Mouse (Mus musculus) neural tube, embryonic 15.5 days (tissue): Measurements from ENCODE around the gene Uggt1. TPM values are rescaled to one million over a fixed set of nuclear protein-coding genes. Genes with fewer than 3 reads are reported as not detected.
A peak's percentile ranks its signal among the peaks of the same experiment; 100 is the strongest.

ENCODE experiments used
- ATAC-seq: fragments of 200-750 bp; cut with Nextera tagmentation; 2 replicates; pipeline ENCODE4 v1.8.0; 2017; ENCODE audit warnings: mild to moderate bottlenecking, moderate TSS enrichment, moderate library complexity; ENCODE audit not compliant: low FRiP score
- H3K27ac ChIP-seq: fragments of 300-500 bp; sonication (generic); replicated peaks from 2 replicates; pipeline ENCODE4 v1.5.1; 2015; ENCODE audit warnings: mild to moderate bottlenecking, inconsistent platforms
- H3K27me3 ChIP-seq: fragments of 300-500 bp; sonication (generic); replicated peaks from 2 replicates; pipeline ENCODE4 v1.6.1; 2015; ENCODE audit warnings: inconsistent platforms
- H3K36me3 ChIP-seq: fragments of 300-500 bp; sonication (generic); 2 replicates; pipeline ENCODE4 v1.6.1; 2015; ENCODE audit warnings: inconsistent platforms
- H3K4me1 ChIP-seq: fragments of 300-500 bp; sonication (generic); 2 replicates; pipeline ENCODE4 v1.6.1; 2015; ENCODE audit warnings: inconsistent platforms
- H3K4me2 ChIP-seq: fragments of 300-500 bp; sonication (generic); 2 replicates; pipeline ENCODE4 v1.6.1; 2015; ENCODE audit warnings: inconsistent platforms, mild to moderate bottlenecking, moderate library complexity
- H3K4me3 ChIP-seq: fragments of 300-500 bp; sonication (generic); replicated peaks from 2 replicates; pipeline ENCODE4 v1.5.1; 2015; ENCODE audit warnings: mild to moderate bottlenecking, inconsistent platforms
- H3K9ac ChIP-seq: fragments of 300-500 bp; sonication (generic); replicated peaks from 2 replicates; pipeline ENCODE4 v1.6.1; 2015; ENCODE audit warnings: mild to moderate bottlenecking, inconsistent platforms
- H3K9me3 ChIP-seq: fragments of 300-500 bp; sonication (generic); replicated peaks from 2 replicates; pipeline ENCODE4 v1.6.1; 2016; ENCODE audit warnings: inconsistent platforms
- WGBS: fragments of 180-500 bp; shearing (Covaris S2); methylation state at CpG from one replicate; pipeline ENCODE4 v1.1.7; 2015; ENCODE audit warnings: mixed read lengths; 5-methylcytosine and 5-hydroxymethylcytosine counted together
- polyA plus RNA-seq: library from polyadenylated mRNA; unstranded; fragments of >200 nt; fragmentation: Nextera tagmentation; extraction: Ambion mirVana; gene quantifications from 2 replicates; pipeline ENCODE4 v1.2.1, GENCODE M21; 2015

Uggt1 gene
- polyA plus RNA-seq, 1 experiment from 2014 or later: 43.9 TPM

DNA sequence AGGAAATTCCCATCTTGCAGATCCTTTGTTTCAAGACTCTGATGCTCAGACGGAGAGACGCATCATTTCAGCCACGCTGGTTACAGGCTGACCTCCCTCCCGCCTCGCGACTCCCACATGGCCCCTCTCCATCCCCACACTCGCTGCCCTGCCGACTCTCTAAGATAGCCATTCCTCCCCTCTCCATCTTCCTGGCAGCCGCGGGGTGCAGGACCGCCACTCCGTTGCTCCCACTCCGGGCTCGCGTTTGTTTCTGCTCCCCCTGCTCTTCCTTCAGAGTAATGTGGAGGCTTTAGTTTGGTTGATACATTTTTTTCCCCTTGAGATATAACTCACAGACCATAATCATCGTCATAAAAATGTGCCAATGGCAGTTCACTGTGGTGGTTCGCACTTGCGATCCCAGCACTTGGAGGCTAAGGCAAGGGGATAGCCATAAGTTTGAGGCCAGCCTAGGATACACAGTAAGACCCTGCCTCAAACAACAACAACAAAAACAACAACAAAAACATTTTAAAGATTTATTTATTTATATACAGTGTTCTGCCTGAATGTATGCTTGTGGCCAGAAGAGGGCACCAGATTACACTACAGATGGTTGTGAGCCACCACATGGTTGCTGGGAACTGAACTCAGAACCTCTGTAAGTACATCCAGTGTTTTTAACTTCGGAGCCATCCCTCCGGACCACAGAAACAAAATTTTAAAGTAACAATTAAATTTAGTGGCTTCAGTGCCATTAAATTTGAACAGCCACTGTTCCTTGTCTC is 11.5 kb upstream of the Uggt1 start:
- Histone ChIP-seq H3K9me3 (no peaks in the 10 kb centered on the region), H3K9ac (no peak overlapping the region), H3K4me2 (peak overlapping the region; percentile 38), H3K27ac (no peak overlapping the region), H3K4me3 (no peak overlapping the region), H3K27me3 (peaks cover 8% of the 10 kb centered on the region; the same call in 1 of the 2 replicates), H3K36me3 (no peaks in the 10 kb centered on the region), H3K4me1 (peaks cover 17% of the 10 kb centered on the region)
- 0 out of 2 replicates have a peak, but pooled peaks have one; percentile 42 for ATAC-seq
- WGBS: 21% methylated on average over 20 of the region's 20 CpGs

DNA sequence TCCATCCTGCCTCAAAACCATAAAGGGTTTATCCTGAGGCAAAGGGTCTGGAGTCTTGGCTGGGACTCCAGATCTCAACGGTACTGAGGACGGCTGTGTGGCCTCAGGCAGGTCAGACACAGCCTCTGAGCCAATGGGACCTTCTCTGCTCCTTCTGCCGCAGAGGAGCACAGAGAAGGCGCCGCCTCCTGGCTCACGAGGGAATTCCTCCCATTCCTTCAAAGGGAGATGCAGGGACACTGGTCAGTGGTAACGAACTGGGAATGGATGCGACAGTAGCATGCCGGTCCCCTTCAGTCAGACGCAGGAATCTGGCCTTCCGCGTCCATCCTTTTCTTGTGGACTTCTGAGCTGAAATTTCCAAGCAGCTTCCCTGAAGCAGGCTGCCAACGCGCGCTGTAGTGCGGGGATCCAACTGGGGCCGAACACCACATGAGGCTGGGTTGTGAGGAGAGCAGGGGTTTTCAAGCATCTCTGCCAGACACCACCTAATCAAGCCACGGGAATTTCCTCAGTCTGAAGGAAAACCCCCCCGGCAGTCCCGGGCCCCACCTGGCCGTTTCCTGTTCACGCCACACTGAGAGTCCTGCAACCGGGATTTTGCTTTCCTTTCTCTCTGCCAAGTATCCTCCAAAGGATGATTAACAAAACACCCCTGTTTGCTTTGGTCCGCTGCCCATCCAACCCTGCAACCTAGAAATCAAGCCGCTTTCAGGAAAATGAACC is 10.3 kb upstream of the Uggt1 start:
- Histone ChIP-seq H3K27ac (no peak overlapping the region), H3K4me2 (peak overlapping the region; percentile 51), H3K36me3 (no peaks in the 10 kb centered on the region), H3K27me3 (peaks cover 8% of the 10 kb centered on the region; the same call in 1 of the 2 replicates), H3K9me3 (no peaks in the 10 kb centered on the region), H3K4me3 (peak overlapping the region; percentile 16; the same call in 1 of the 2 replicates), H3K9ac (peak overlapping the region; percentile 36), H3K4me1 (peaks cover 17% of the 10 kb centered on the region)
- WGBS: 9% methylated on average over 25 of the region's 25 CpGs
- ATAC-seq: no peak; the same call in 1 of the 2 replicates

DNA sequence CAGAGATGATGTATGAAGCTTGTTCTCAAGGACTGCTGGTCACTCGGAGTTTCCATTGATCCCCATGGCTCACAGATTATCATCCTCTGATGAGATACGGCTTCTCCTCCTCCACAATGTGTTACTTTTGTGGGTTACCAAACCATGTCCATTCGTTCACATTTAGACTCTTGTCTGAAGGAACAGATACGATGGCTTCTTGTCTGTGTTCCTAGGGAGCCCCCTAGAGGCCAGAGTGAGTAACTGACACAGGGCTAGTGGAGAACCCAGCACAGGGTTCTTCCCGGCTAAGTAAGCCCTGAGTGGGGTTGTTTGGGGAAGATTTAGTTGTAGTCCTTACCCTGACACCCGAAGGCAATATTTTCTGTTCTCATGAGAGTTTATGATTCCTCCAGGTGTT is 8.3 kb upstream of the Uggt1 start:
- Histone ChIP-seq H3K4me1 (peaks cover 17% of the 10 kb centered on the region), H3K4me2 (no peak overlapping the region), H3K27me3 (peaks cover 8% of the 10 kb centered on the region; the same call in 1 of the 2 replicates), H3K9me3 (no peaks in the 10 kb centered on the region), H3K36me3 (no peaks in the 10 kb centered on the region), H3K9ac (no peak overlapping the region), H3K4me3 (no peak overlapping the region), H3K27ac (no peak overlapping the region)
- 6% methylated on average over 6 of the region's 6 CpGs for WGBS
- no peak for ATAC-seq

DNA sequence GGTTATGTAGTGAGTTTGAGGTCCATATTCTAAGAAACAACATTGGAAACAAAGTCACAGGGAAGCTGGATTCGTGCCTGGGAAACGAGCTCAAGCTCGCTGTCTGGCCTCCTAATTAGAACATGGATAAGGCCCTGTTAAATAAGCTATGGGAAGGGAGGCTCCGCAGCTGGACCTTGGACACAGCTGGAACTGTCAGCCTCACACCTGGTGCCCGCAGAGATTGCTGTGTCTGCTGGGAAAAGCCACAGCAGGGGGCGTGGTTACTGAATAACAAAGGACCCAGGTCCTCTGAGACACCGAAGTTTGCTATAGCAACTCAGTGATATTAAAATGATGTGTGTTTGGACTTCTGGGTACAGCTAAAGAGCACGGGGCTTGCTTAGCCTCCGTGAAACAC is 6.9 kb upstream of the Uggt1 start:
- no peaks in the 10 kb centered on the region for H3K9me3 ChIP-seq
- H3K4me1 ChIP-seq: peaks cover 17% of the 10 kb centered on the region
- 5% methylated on average over 9 of the region's 9 CpGs for WGBS
- no peak for ATAC-seq
- H3K9ac ChIP-seq: no peak overlapping the region; the same call in 1 of the 2 replicates
- H3K27me3 ChIP-seq: peaks cover 8% of the 10 kb centered on the region; the same call in 1 of the 2 replicates
- no peaks in the 10 kb centered on the region for H3K36me3 ChIP-seq
- no peak overlapping the region for H3K27ac ChIP-seq
- H3K4me3 ChIP-seq: no peak overlapping the region
- H3K4me2 ChIP-seq: no peak overlapping the region

DNA sequence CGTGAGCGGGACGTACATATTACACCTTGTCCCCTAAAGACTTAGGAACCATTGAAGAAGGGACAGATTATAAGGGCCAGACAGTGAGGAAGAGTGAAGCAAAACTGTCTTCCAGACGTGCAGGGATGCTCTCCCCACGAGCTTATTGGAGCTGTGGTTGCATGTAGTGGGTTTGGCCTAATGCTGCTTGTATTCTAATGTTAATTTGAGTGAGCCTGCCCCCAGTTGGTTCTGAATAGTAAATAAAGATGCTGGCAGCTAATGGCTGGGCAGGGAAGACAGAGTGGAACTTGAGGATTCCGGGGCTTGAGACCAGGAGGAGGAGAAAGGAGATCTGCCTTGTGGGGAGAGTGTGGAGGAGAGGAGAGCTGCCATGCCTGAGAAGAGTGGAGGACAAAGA is 2.2 kb upstream of the Uggt1 start:
- no peak overlapping the region for H3K27ac ChIP-seq
- no peak overlapping the region for H3K9ac ChIP-seq
- H3K4me3 ChIP-seq: no peak overlapping the region
- 50% methylated on average over 6 of the region's 6 CpGs for WGBS
- ATAC-seq: no peak
- no peaks in the 10 kb centered on the region for H3K27me3 ChIP-seq
- H3K4me2 ChIP-seq: no peak overlapping the region
- H3K36me3 ChIP-seq: no peaks in the 10 kb centered on the region
- peaks cover 21% of the 10 kb centered on the region for H3K4me1 ChIP-seq
- no peaks in the 10 kb centered on the region for H3K9me3 ChIP-seq

DNA sequence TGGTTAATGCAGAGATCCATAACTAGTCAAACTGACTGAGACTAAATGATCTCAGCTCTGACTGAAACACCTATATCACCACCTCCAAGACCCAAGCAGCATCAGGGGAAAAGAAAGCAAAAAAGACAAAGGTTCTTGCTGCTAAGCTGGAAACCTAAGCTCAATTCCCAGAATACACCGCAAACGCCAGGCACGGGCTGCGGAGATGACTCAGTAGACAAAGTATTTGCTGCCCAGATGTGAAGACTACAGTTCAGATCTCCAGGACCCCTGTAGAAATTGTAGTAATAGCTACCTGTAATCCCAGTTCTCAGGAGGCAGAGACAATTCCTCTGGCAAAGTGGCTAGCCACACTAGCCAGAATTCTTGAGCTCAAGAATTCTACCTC is 302 bp upstream of the Uggt1 start:
- Histone ChIP-seq H3K9ac (no peak overlapping the region), H3K9me3 (no peaks in the 10 kb centered on the region), H3K4me3 (peak overlapping the region; percentile 97; the same call in 1 of the 2 replicates), H3K27me3 (no peaks in the 10 kb centered on the region), H3K4me1 (peaks cover 33% of the 10 kb centered on the region), H3K27ac (no peak overlapping the region), H3K36me3 (no peaks in the 10 kb centered on the region), H3K4me2 (peak overlapping the region; percentile 79)
- no peak for ATAC-seq
- 95% methylated on average over 4 of the region's 4 CpGs for WGBS

DNA sequence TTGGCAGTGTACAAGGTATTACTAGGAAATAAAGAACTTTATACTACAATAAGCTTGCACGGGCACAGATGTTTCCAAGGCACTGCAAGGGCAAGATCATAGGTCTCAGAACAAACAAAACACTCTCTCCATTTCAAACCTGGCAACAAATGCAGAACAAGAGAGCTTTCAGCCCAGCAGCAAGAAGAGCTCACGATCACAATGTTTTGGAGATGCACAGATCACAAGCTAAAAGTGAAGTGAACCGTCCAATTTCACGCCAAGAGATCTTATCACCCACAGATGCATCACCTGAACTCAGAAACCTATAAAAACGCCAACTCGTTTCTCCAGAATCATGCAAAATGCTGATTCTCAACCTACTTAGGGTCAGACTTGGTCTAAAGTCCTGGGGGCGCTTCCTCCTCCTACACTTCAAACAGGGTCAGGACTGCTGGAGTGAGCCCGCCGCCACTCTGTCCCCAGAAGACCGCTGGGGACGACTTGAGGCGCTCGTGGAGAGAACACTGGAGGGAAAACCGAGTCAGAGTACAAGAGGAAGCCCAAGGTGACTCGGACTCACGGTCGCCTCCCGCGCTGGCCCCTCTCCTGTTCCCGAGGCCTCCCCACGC is 968 bp downstream of the Uggt1 start:
- Histone ChIP-seq H3K9me3 (no peaks in the 10 kb centered on the region), H3K27ac (peak overlapping the region; percentile 85), H3K4me2 (peak overlapping the region; percentile 79), H3K4me1 (peaks cover 33% of the 10 kb centered on the region), H3K36me3 (no peaks in the 10 kb centered on the region), H3K27me3 (no peaks in the 10 kb centered on the region), H3K4me3 (peak overlapping the region; percentile 97), H3K9ac (peak overlapping the region; percentile 88)
- 3% methylated on average over 21 of the region's 21 CpGs for WGBS
- ATAC-seq: peak; percentile 55; the same call in 1 of the 2 replicates

DNA sequence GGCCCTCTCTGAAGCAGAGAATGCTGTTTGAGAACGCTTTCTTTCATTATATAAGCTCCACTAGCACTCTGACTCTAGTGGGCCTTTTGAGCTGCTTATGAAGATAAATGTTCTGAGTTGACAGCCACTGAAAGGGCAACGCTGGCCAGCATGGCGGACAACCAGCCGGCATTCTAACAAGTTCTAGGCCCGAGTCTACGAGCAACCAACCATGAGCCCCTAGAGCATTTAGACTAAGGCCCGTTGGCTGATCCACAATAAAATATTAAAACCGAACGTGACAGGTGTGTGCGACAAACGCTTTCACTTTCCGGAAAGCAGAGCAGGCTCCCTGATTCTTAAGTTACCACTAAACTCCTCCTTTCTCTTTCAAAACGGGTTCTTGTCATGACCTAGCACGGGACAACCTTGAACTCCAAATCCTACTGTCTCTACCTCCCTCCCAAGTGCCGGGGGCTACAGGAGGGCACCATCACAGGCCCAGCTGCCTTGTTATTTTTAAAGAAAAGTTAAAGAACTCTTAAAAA is 2.6 kb downstream of the Uggt1 start:
- Histone ChIP-seq H3K4me2 (no peak overlapping the region), H3K9ac (no peak overlapping the region), H3K27ac (no peak overlapping the region), H3K36me3 (no peaks in the 10 kb centered on the region), H3K4me1 (peaks cover 33% of the 10 kb centered on the region), H3K9me3 (no peaks in the 10 kb centered on the region), H3K27me3 (no peaks in the 10 kb centered on the region), H3K4me3 (no peak overlapping the region)
- no peak for ATAC-seq
- 75% methylated on average over 15 of the region's 15 CpGs for WGBS

DNA sequence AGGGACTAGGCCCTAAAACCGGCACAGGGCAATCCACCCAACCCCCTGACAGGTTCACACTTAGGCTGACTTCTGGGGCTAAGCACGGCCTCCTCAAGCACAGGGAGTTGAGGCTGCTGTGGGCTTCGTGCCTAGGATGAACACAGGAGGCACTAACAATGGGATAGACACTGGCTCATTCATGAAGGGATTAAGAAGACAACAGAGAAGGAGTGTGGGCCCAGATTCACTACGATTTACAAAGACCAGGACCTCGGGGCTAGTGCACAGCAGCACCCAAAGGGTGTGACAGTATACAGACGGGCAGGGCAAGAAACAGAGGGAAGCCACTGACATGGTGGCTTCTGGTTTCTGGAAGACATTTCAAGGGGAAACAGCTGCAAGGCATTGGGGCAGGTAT is 4.3 kb downstream of the Uggt1 start:
- no peak for ATAC-seq
- H3K27ac ChIP-seq: no peak overlapping the region
- no peaks in the 10 kb centered on the region for H3K9me3 ChIP-seq
- 78% methylated on average over 6 of the region's 6 CpGs for WGBS
- no peak overlapping the region for H3K4me3 ChIP-seq
- no peak overlapping the region for H3K9ac ChIP-seq
- no peak overlapping the region for H3K4me2 ChIP-seq
- H3K36me3 ChIP-seq: no peaks in the 10 kb centered on the region
- H3K27me3 ChIP-seq: no peaks in the 10 kb centered on the region
- H3K4me1 ChIP-seq: peaks cover 33% of the 10 kb centered on the region

DNA sequence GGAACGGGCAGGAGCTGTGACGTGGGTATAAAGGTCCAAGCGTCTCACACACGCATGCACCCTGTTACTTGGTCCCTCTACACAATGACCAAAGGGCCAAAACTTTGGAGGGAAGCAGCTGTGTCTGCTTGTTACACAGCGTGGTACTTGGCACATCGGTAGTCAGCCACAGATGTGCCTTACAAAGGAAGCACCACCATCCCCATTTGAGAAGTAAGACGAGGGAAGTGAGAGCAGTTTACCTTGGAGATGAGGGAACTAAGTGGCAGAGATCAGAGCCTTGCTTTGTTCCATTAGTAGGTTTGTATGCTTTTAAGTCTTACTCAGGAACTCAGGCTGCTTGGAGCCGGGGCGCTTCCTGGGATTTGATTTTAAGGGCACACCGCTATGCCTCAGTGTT is 5.1 kb downstream of the Uggt1 start:
- 85% methylated on average over 10 of the region's 10 CpGs for WGBS
- ATAC-seq: no peak
- Histone ChIP-seq H3K9me3 (no peaks in the 10 kb centered on the region), H3K27me3 (no peaks in the 10 kb centered on the region), H3K9ac (no peak overlapping the region), H3K4me3 (no peak overlapping the region), H3K4me1 (peaks cover 30% of the 10 kb centered on the region), H3K4me2 (no peak overlapping the region), H3K36me3 (peaks cover 5% of the 10 kb centered on the region), H3K27ac (no peak overlapping the region)

DNA sequence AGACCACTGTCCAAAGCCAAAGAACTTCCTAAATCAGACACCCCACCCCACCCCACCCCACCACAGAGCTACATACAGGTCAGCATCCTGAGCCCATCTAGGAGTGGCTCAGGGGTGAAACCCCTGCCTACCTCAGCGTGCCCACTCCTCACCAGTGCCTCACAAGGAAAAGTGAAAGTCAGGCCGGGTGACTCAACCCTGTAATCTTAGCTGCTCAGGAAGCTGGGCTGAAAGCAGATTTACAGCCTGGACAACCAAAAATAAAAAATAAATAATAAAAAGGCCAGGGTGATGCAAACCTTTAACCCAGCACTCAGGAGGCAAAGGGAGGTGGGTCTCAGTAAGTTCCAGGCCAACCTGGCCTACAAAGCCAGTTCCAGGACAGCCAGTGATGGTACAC is 8.7 kb downstream of the Uggt1 start:
- 95% methylated on average over 2 of the region's 2 CpGs for WGBS
- Histone ChIP-seq H3K27me3 (no peaks in the 10 kb centered on the region), H3K4me1 (peaks cover 5% of the 10 kb centered on the region; the same call in 1 of the 2 replicates), H3K9ac (no peak overlapping the region), H3K27ac (no peak overlapping the region), H3K36me3 (peaks cover 29% of the 10 kb centered on the region), H3K4me2 (no peak overlapping the region), H3K4me3 (no peak overlapping the region), H3K9me3 (no peaks in the 10 kb centered on the region)
- no peak for ATAC-seq
